Mouse (Mus musculus) left cerebral cortex, adult 18-20 months (tissue): ENCODE results near the gene Icos. TPM values are rescaled to one million over a fixed set of nuclear protein-coding genes. Genes with fewer than 3 reads are reported as not detected.

Experiments used
- DNase-seq, 2 experiments: peaks; one replicate each; pipeline ENCODE4 v3.0.0; 2021 to 2022; ENCODE audit warnings: low spot score in 2 of 2, mixed read lengths in 1 of 2
- total RNA-seq, 2 experiments: library from RNA; stranded (reverse); gene quantifications; 2 replicates each; pipeline ENCODE4 v1.2.3; 2021

Icos gene
- total RNA-seq, 2 experiments from 2014 or later, result not detected

DNA sequence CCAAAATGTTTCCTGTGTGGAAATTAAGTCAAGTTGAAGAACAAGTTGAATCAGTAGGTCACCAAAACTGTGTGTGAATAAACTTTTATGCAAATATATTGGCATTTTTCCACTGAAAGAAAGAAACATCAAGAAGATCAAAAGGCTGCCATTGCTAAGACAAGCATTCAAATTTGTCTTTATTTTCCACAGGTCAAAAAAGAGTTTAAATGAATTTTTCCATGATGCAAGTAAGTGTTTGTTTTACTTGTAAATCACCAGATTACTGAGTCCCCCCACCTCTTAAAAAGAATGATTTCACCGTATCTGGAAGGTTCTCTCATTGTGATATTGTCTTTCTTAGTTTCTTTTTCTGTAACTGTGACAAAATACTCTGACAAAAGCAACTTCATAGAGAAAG is 57.5 kb downstream of the Icos start:
- DNase-seq, result no peak

DNA sequence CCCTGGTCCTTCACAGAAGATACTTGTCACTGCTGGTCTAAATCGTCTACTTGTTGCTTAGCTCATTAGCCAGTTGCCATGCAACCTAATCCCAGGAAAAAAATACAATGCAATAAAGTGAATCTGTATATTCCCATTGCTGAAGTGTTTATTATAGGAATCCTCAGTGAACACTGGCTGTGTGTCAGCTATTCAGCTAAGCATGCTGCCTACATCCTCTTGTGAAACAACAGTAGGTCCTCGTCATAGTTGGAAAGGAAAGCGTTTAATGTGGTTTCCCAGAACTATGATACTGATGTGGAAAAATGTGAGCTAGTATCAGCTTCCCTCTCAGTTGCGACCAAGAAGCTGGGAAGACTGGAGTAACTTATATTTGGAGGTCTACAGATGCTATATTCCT is 60.5 kb downstream of the Icos start:
- DNase-seq, result no peak

DNA sequence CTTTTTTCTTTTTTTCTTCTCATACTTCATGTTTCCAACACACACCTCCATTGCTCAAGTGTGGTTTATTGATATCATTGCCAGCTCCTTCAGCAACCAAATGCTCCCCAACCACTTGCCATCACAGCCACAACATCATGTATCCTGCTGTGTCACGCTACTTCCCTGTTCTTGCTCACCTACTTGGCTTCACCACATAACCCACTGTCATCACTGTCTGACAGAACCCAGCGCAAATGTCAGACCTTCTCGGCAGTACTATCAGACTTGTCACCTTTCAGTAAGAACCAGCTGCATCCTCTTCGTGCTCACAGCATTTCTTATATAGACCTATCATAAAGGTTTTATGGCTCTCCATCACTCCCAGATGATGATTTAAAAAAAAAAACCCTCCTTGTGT is 61.6 kb downstream of the Icos start:
- no peak for DNase-seq

DNA sequence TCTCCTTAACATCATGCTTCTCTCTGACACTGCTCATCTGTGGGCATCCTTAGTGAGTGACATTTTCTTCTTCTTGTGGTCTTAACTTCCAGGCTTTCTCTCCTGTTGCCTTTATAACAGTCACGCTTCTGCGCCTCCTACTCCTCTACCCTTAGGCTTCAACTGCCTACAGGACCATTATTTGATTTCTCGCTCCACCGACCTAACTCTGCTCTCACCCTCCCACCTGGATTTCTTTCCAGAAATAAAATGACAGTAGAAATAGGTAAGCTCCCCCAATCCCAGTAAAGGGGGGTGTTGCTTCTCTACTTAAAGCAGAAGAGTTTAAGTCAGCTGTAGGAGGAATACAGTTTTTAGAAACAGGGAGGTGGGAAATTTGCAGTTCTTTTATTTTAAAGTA is 62.7 kb downstream of the Icos start:
- DNase-seq, result no peak

DNA sequence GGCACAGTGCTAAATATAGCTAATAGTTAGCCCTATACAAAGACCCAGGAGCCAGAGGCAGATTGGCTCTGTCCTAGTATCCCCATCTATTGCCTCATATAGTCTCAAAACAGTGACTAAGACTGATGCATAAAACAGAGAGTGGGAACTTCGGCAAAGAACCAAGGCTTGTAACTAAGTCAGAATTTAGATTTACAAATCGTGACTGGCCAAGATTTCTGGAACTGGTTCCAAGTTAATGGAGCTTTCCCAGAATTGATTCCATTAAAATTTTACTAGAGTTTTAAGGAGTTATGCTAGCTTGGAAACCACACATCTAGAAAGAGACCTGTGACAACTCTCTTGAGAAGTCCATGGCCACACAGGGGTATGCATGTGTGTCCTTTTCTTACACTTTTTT is 65.1 kb downstream of the Icos start:
- peak in 1 of 2 experiments; percentile 2 for DNase-seq

DNA sequence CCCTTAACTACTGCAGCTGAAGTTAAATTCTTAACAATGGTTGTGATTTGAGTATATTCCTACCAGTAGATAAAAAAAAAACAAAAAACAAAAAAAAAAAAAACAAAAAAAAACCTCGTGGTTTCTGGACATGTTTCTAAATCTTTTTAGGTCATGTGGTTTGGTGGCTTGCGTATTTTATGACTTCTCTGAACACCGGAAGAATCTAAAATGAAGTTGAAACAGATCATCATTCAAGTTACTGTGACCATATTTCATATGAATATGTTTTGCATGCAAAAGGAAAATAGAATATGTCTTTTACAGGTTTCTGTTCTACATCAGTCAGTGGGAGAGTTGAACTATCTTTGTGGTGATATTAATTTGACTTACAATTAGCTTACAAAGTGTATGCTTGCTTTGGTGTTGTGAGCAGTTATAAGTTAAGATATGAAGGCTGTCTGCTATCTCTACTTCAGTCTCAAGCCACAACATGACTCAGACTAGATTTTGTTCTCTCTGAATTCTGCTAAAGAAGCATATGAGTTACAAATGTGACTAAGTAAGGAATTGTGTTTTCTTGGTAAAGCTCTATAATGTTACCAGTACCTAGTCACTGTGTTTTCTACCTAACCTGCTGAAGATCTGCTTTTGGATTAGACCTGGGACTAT is 68.5 kb downstream of the Icos start:
- no peak for DNase-seq

DNA sequence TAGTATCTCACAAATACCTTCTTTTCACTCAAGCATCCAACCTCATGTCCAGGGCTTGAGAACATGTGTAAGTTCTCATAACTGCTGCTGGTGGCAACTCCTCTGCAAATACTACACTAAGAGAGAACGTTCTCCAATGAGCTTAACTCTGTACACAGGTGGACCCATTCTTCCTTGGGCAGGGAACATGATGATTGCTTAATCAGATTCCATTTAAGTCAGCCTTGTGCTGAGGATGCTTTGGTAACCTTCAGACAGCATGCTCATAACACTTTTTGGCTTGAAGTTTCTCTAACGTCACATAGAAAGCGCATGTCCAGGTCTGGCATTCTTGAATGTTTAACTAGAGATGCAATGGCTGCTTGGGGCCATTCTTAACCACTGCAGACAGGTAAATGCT is 69.6 kb downstream of the Icos start:
- DNase-seq, result no peak

Other genes starting within 250 kb of the Icos start
- not detected for gene Ctla4, start 90.9 kb upstream of the Icos start, total RNA-seq